Mouse (Mus musculus): ENCODE measurements around the gene Fgf2. TPM values are rescaled to one million over a fixed set of nuclear protein-coding genes. Genes with fewer than 3 reads are reported as not detected.

The Fgf2 gene
- total RNA-seq, 2 experiments from 2014 or later: 0.23 TPM; not detected in 1

GRCm38 (mm10) chr3:37350386-37350785, 2.2 kb downstream of the Fgf2 start:
- no peak for ATAC-seq (replicated peaks; ENCODE audit: low FRiP score, poor library complexity, severe bottlenecking)

DNA sequence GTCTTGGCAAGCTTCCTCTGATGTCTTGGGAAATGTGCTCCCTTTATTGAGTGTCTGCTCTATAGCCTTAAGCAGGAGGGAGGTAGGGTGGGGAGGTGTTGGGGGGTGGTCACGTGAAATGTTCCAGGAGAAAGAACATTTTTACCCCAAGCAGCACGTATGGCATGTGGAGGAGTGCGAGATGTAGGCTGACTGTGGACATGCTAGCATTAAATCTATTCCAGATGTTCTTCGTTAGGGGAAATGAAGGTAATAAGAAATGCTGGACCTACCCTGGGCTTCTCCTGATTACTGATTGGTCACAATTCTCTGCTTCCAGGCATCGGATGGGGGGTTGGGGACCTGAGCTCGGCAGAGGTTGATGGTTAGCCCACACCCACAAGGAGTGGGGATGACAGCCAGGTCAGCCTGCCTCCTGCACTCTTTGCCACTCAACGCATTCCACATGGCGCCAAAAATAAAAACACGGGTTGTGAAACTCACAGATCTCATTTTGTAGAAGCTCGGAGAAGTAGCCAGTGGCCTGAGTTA, 5.9 kb downstream of the Fgf2 start:
- ATAC-seq (replicated peaks; ENCODE audit: low FRiP score, poor library complexity, severe bottlenecking): no peak

DNA sequence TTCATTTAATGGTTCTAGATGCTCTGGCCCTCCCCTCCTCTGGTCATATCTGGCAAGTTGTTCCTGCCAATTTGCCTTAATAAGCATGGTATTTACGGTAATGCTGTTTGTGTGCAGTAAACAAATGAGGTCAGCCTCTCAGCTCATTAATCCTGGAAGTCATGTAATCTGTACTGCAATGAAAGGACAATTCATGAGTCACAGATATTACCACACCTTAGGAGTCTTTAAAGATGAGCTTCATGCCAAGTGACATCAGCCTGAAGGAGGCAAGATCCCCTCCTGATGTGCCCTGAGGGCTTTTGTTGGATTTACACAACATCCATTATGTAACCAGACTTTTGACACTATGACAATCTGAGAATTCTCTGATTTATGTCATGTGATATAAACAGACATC, 6.6 kb downstream of the Fgf2 start:
- no peak for ATAC-seq (replicated peaks; ENCODE audit: low FRiP score, poor library complexity, severe bottlenecking)

- no peak for ATAC-seq (replicated peaks; ENCODE audit: low FRiP score, poor library complexity, severe bottlenecking)
Observed at GRCm38 (mm10) chr3:37360729-37361128, 12.6 kb downstream of the Fgf2 start.

GRCm38 (mm10) chr3:37365144-37365543, 17.0 kb downstream of the Fgf2 start:
- ATAC-seq (replicated peaks; ENCODE audit: low FRiP score, poor library complexity, severe bottlenecking): no peak

GRCm38 (mm10) chr3:37365976-37366375, 17.8 kb downstream of the Fgf2 start:
- ATAC-seq (replicated peaks; ENCODE audit: low FRiP score, poor library complexity, severe bottlenecking): no peak

DNA sequence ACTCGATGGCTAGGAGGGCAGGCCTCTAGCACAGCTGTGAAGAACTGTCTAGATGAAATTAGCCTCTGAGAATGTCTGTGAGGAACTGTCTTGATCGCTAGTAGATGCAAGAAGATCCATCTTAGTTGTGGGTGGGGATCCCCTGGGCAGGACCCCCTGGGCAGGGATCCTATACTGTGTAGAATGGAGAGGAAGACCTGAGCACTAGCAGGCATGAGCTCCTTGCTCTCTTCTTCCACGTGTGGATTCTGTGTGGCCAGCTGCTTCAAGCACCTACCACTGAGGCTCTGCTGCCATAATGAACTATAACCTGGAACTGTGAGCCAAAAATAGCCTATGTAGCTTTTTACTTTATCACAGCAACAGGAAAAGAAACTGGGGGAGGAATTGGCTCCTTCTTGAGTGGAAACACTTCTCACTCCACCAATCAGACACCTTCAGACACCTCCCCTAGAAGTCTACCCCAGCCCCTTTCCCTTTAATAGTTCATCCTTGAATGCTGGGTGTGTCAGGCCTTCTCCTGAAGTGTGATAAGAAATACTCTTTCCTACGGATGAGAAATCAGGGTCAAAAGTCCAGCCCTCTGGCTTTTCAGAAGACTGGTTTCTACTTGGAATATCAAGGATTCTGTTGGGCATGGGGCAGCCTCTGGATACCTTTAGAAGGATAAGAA, 18.4 kb downstream of the Fgf2 start:
- ATAC-seq (replicated peaks; ENCODE audit: low FRiP score, poor library complexity, severe bottlenecking): no peak

DNA sequence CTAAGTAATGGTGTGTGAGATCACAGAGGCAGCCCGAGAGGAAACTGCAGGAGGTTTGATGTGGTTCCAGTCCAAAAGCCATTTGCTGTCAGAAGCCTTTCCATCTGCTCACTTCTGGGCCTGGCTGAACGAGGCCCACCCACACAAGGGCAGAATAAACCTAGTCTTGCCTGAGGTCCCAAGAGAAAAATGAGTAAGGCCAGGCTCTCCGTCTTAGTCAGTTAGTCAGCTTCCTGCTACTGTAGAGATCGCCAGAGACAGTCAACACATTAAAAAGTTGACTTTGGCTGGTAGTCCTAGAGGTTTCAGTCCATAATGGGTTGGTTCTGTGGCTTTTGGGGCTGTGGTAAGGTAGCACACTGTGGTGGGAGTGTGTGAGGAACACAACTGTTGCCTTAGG, 22.3 kb downstream of the Fgf2 start:
- no peak for ATAC-seq (replicated peaks; ENCODE audit: low FRiP score, poor library complexity, severe bottlenecking)

GRCm38 (mm10) chr3:37373712-37374111, 25.6 kb downstream of the Fgf2 start:
- ATAC-seq (replicated peaks; ENCODE audit: low FRiP score, poor library complexity, severe bottlenecking): no peak

DNA sequence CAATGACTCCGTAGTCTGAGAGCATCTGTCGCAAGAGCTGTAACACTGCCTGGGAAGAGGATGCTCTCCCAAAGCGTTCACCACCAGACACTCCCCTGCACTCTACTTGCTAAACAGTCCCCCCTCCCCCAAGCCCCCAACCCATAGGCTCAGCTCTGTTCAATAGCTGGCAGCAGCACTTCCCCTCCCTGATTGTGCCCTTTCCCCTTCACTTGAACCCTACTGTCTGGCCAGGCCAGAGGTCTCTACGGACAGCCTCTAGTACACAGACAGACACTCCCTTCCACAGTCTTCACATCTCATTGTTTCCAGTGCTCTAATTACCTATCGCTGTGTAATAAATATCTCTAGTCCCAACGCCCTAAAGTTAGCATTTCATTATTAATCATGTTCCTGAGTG, 29.8 kb downstream of the Fgf2 start:
- ATAC-seq (replicated peaks; ENCODE audit: low FRiP score, poor library complexity, severe bottlenecking): no peak

- ATAC-seq (replicated peaks; ENCODE audit: low FRiP score, poor library complexity, severe bottlenecking): no peak
Observed at GRCm38 (mm10) chr3:37378412-37378811, 30.3 kb downstream of the Fgf2 start.

DNA sequence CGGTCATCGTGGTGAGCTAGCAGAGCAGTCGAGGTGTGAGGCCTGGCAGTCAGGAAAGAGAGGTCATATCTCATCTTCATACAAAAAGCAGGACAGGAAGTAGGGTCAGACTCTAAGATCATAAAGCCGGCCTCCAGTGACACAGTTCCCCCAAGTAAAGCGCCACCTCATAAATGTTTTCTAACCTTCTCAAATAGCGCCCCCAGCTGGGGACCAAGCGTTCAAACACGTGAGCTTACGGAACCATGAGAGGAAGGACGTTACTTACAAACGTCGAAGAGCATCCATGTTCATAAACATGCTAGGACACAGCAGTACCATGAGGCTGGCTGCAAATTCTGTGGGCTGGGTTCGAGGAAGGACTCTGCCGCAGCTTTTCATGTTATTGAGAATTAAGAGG, 31.1 kb downstream of the Fgf2 start:
- ATAC-seq (replicated peaks; ENCODE audit: low FRiP score, poor library complexity, severe bottlenecking): no peak

DNA sequence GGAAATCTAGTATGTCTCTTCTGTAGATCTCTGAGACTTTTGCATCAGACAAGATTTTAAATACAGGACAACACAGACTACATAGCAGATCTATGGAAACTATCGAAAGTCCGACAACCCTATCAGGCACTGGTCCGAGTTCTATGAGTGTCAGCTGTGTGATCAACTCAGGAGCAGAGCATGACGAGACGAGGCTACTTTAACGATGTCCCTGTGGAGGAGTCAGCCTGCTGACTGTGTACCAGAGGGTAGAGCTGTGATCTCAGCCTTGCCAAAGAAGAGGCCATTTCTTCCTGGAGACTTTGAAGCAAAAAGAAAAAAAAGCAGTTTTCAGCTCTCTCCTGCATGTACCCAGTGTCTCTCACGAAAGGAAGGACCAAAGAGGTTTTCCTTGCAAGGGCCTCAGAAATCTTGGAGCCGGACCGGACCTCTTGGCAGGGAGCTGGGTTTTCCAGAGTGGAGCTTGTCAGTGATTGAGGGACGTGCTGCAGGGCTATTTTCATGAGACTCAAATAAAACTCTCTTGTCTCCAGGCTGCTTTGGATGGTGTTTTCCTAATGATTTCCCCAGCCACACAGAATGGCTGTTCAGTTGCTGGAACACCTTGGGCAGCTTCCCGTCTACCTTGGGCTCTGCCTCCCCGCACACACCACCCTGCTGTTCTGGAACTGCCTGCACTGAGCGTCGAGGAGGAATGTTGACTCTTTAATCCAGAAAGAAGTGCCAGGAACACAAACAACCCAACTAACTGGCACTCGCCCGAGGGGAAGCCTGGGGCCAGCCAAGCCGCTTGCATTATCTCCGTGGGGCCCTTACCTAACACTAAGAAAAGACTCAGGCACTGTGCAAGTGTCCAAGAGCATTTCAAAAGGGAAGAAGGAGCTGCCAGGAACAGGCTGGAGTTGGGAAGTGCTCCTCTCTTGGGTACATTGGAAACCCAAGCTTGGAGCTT, 32.1 kb downstream of the Fgf2 start:
- ATAC-seq (replicated peaks; ENCODE audit: low FRiP score, poor library complexity, severe bottlenecking): 0 out of 2 replicates have a peak, but pooled peaks have one; percentile 18

GRCm38 (mm10) chr3:37381457-37381856, 33.3 kb downstream of the Fgf2 start:
- ATAC-seq (replicated peaks; ENCODE audit: low FRiP score, poor library complexity, severe bottlenecking): no peak

DNA sequence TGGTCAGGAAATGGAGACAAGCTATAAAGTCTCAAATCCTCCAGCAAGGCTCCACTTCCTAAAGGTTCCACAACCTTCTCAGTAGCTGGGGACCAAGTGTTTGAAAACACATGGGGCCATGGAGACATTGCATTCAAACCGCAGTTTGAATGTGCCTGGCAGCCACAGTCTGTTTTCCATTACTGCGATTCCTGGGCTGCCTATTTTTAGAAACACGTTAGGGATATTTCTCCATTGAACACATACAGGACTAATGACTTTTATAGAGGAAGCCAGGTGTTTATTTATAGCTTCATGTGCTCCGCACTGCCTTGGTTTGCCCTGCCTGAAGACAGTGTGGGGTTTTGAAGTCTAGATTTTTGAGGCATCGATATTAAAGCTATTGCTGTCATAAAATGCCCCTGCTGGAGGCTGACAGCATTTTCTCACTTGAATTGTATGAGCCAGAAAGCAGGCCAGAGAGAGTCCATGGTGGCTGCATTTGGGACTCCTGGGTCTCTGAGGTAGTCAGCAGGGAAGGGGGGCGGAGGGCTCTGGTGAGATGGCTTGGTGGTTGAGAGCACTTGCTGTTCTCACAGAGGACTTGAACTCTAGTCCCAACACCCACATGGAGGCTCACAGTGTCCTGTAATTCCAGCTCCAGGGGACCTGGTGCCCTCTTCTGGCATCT, 35.1 kb downstream of the Fgf2 start:
- no peak for ATAC-seq (replicated peaks; ENCODE audit: low FRiP score, poor library complexity, severe bottlenecking)

GRCm38 (mm10) chr3:37387310-37387709, 39.2 kb downstream of the Fgf2 start:
- ATAC-seq (replicated peaks; ENCODE audit: low FRiP score, poor library complexity, severe bottlenecking): no peak

- ATAC-seq (replicated peaks; ENCODE audit: low FRiP score, poor library complexity, severe bottlenecking): no peak
Observed at GRCm38 (mm10) chr3:37396930-37397608, 48.9 kb downstream of the Fgf2 start.

DNA sequence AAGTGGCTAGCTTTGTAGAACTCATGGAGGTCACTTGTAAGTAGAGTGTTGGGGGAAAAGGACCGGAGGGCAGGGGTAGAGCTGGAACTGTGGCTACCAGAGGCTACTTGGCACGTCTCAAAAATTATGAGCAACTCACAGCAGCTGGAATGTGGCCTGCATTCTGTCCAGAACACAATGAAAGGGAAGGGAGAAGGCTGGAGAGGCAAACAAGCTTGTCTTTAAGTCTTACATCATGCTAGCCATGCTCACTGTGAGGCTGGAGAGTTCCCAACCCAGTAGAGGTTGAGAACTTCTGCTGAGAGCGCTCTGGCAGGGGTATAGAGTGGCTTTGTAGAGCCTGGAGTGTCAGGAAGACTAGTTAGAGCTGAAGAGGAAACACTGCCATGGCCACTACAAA, 49.5 kb downstream of the Fgf2 start:
- ATAC-seq (replicated peaks; ENCODE audit: low FRiP score, poor library complexity, severe bottlenecking): no peak

- ATAC-seq (replicated peaks; ENCODE audit: low FRiP score, poor library complexity, severe bottlenecking): no peak
Observed at GRCm38 (mm10) chr3:37398661-37399395, 50.7 kb downstream of the Fgf2 start.
